Mouse (Mus musculus) lung, embryonic 16.5 days (tissue): ENCODE results near the gene Musk. TPM values are rescaled to one million over a fixed set of nuclear protein-coding genes. Genes with fewer than 3 reads are reported as not detected.
A peak's percentile ranks its signal among the peaks of the same experiment; 100 is the strongest.

Experiments
- ATAC-seq: fragments of 200-750 bp; cut with Nextera tagmentation; 2 replicates; pipeline ENCODE4 v1.8.0; 2017; ENCODE audit warnings: low read depth, mild to moderate bottlenecking, moderate library complexity
- H3K27ac ChIP-seq: fragments of 300-500 bp; sonication (generic); 2 replicates; pipeline ENCODE4 v1.5.1; 2014; ENCODE audit warnings: mild to moderate bottlenecking, control low read depth, low read length
- H3K27me3 ChIP-seq: fragments of 300-500 bp; sonication (generic); 2 replicates; pipeline ENCODE4 v1.6.1; 2014; ENCODE audit warnings: low read depth, low read length, mixed read lengths; ENCODE audit not compliant: control insufficient read depth, insufficient read depth
- H3K36me3 ChIP-seq: fragments of 300-500 bp; sonication (generic); 2 replicates; pipeline ENCODE4 v1.6.1; 2014; ENCODE audit warnings: low read length; ENCODE audit not compliant: control insufficient read depth, insufficient read depth
- H3K4me1 ChIP-seq: fragments of 300-500 bp; sonication (generic); replicated peaks from 2 replicates; pipeline ENCODE4 v1.6.1; 2014; ENCODE audit warnings: low read length, mixed read lengths; ENCODE audit not compliant: control insufficient read depth, insufficient read depth
- H3K4me2 ChIP-seq: fragments of 300-500 bp; sonication (generic); 2 replicates; pipeline ENCODE4 v1.6.1; 2014; ENCODE audit warnings: low read depth, low read length, control low read depth
- H3K4me3 ChIP-seq: fragments of 300-500 bp; sonication (generic); 2 replicates; pipeline ENCODE4 v1.5.1; 2014; ENCODE audit warnings: mild to moderate bottlenecking, low read length, control low read depth
- H3K9ac ChIP-seq: fragments of 300-500 bp; sonication (generic); 2 replicates; pipeline ENCODE4 v1.6.1; 2014; ENCODE audit warnings: low read length, control low read depth
- H3K9me3 ChIP-seq: fragments of 300-500 bp; sonication (generic); 2 replicates; pipeline ENCODE4 v1.6.1; 2016; ENCODE audit warnings: low read length; ENCODE audit not compliant: control insufficient read depth
- WGBS: fragments of 180-500 bp; shearing (Covaris S2); extraction: QIAGEN DNeasy Blood & Tissue Kit; methylation state at CpG from one replicate; pipeline ENCODE4 v1.1.7; 2014; 5-methylcytosine and 5-hydroxymethylcytosine counted together
- polyA plus RNA-seq: library from polyadenylated mRNA; unstranded; fragments of >200 nt; fragmentation: Nextera tagmentation; extraction: Ambion mirVana; gene quantifications from 2 replicates; pipeline ENCODE4 v1.2.1, GENCODE M21; 2015

Musk gene
- polyA plus RNA-seq, 1 experiment from 2014 or later: 0.06 TPM

GRCm38 (mm10) chr4:58304564-58304963, 18.8 kb downstream of the Musk start:
- Histone ChIP-seq H3K4me3 (no peak overlapping the region), H3K9me3 (no peaks in the 10 kb centered on the region), H3K36me3 (no peaks in the 10 kb centered on the region), H3K4me1 (peaks cover 4% of the 10 kb centered on the region), H3K27ac (no peak overlapping the region), H3K9ac (no peak overlapping the region), H3K4me2 (no peak overlapping the region), H3K27me3 (no peaks in the 10 kb centered on the region)
- ATAC-seq: no peak
- WGBS: 18% methylated on average over 7 of the region's 7 CpGs

GRCm38 (mm10) chr4:58307421-58307820, 21.7 kb downstream of the Musk start:
- 45% methylated on average over 2 of the region's 2 CpGs for WGBS
- Histone ChIP-seq H3K4me1 (peaks cover 4% of the 10 kb centered on the region), H3K27ac (no peak overlapping the region), H3K9me3 (no peaks in the 10 kb centered on the region), H3K4me2 (no peak overlapping the region), H3K36me3 (no peaks in the 10 kb centered on the region), H3K9ac (no peak overlapping the region), H3K27me3 (no peaks in the 10 kb centered on the region), H3K4me3 (no peak overlapping the region)
- no peak for ATAC-seq

GRCm38 (mm10) chr4:58313344-58313743, 27.6 kb downstream of the Musk start:
- no peak overlapping the region for H3K4me2 ChIP-seq
- H3K27me3 ChIP-seq: no peaks in the 10 kb centered on the region
- H3K36me3 ChIP-seq: no peaks in the 10 kb centered on the region
- no peak overlapping the region for H3K27ac ChIP-seq
- H3K9ac ChIP-seq: no peak overlapping the region
- H3K4me3 ChIP-seq: no peak overlapping the region
- peak; percentile 73 for ATAC-seq
- H3K4me1 ChIP-seq: no peaks in the 10 kb centered on the region; the same call in 1 of the 2 replicates
- no peaks in the 10 kb centered on the region for H3K9me3 ChIP-seq
- WGBS: 26% methylated on average over 1 of the region's 1 CpGs

- H3K4me2 ChIP-seq: no peak overlapping the region
- WGBS: 24% methylated on average over 4 of the region's 4 CpGs
Observed at GRCm38 (mm10) chr4:58314942-58315508, 29.3 kb downstream of the Musk start.

GRCm38 (mm10) chr4:58317536-58317935, 31.8 kb downstream of the Musk start:
- no peak for ATAC-seq
- H3K4me2 ChIP-seq: no peak overlapping the region
- H3K4me1 ChIP-seq: no peaks in the 10 kb centered on the region; the same call in 1 of the 2 replicates
- H3K27me3 ChIP-seq: no peaks in the 10 kb centered on the region
- no peak overlapping the region for H3K9ac ChIP-seq
- H3K36me3 ChIP-seq: no peaks in the 10 kb centered on the region
- no peak overlapping the region for H3K4me3 ChIP-seq
- no peaks in the 10 kb centered on the region for H3K9me3 ChIP-seq
- no peak overlapping the region for H3K27ac ChIP-seq
- WGBS: 71% methylated on average over 3 of the region's 3 CpGs

More at GRCm38 (mm10) chr4:58314942-58315508, 29.3 kb downstream of the Musk start:
- no peak overlapping the region for H3K4me3 ChIP-seq
- H3K36me3 ChIP-seq: no peaks in the 10 kb centered on the region
- H3K9ac ChIP-seq: no peak overlapping the region
- no peaks in the 10 kb centered on the region for H3K9me3 ChIP-seq
- no peaks in the 10 kb centered on the region; the same call in 1 of the 2 replicates for H3K4me1 ChIP-seq
- no peak for ATAC-seq
- no peak overlapping the region for H3K27ac ChIP-seq
- H3K27me3 ChIP-seq: no peaks in the 10 kb centered on the region

- Histone ChIP-seq H3K36me3 (no peaks in the 10 kb centered on the region), H3K4me2 (no peak overlapping the region), H3K9me3 (no peaks in the 10 kb centered on the region), H3K4me1 (no peaks in the 10 kb centered on the region), H3K27me3 (no peaks in the 10 kb centered on the region), H3K9ac (no peak overlapping the region), H3K4me3 (no peak overlapping the region), H3K27ac (no peak overlapping the region)
- WGBS: 48% methylated on average over 4 of the region's 4 CpGs
- ATAC-seq: no peak
Observed at GRCm38 (mm10) chr4:58320293-58320692, 34.5 kb downstream of the Musk start.

- Histone ChIP-seq H3K9ac (no peak overlapping the region), H3K4me2 (no peak overlapping the region)
- WGBS: 68% methylated on average over 3 of the region's 3 CpGs
Observed at GRCm38 (mm10) chr4:58326746-58327145, 41.0 kb downstream of the Musk start.

GRCm38 (mm10) chr4:58328231-58328630, 42.5 kb downstream of the Musk start:
- Histone ChIP-seq H3K4me3 (no peak overlapping the region), H3K9me3 (no peaks in the 10 kb centered on the region), H3K27me3 (no peaks in the 10 kb centered on the region), H3K36me3 (no peaks in the 10 kb centered on the region), H3K9ac (no peak overlapping the region), H3K4me2 (no peak overlapping the region), H3K27ac (no peak overlapping the region), H3K4me1 (no peaks in the 10 kb centered on the region; the same call in 1 of the 2 replicates)
- WGBS: 60% methylated on average over 4 of the region's 4 CpGs
- ATAC-seq: no peak

More at GRCm38 (mm10) chr4:58326746-58327145, 41.0 kb downstream of the Musk start:
- Histone ChIP-seq H3K36me3 (no peaks in the 10 kb centered on the region), H3K27ac (no peak overlapping the region), H3K9me3 (no peaks in the 10 kb centered on the region), H3K27me3 (no peaks in the 10 kb centered on the region), H3K4me1 (no peaks in the 10 kb centered on the region; the same call in 1 of the 2 replicates), H3K4me3 (no peak overlapping the region)
- ATAC-seq: no peak

GRCm38 (mm10) chr4:58330016-58330415, 44.3 kb downstream of the Musk start:
- Histone ChIP-seq H3K9ac (no peak overlapping the region), H3K4me2 (no peak overlapping the region), H3K4me3 (no peak overlapping the region), H3K27me3 (no peaks in the 10 kb centered on the region), H3K9me3 (no peaks in the 10 kb centered on the region), H3K27ac (no peak overlapping the region), H3K36me3 (no peaks in the 10 kb centered on the region), H3K4me1 (no peaks in the 10 kb centered on the region; the same call in 1 of the 2 replicates)
- no peak for ATAC-seq
- WGBS: 76% methylated on average over 4 of the region's 4 CpGs
